Mouse (Mus musculus) spleen, adult 12 weeks (tissue): Measurements from ENCODE around the gene Parp3.

Source experiments
- DNase-seq: peaks from one replicate; pipeline ENCODE4 v3.0.0; 2022; ENCODE audit warnings: low spot score

Parp3 gene

DNA sequence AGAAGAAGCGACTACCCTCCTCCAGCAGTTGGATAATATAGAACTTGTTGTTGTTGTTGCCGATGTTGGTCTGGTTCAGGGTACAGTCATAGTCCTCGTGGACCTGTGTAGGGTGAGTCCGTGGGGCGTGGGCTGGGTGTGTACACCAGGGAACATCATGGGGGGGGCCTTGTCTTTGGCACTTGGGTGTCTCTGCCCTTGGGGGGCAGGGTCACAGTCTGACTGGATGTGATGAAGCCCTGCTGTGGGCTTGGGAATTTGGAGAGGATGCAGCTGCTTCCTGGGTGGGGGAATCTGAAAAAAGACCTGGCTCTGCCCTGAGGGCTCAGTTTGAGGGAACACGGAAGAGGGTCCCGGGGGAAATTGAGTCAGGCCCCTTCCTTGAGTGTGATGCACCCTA is 1.7 kb downstream of the Parp3 start:
- no peak for DNase-seq

DNA sequence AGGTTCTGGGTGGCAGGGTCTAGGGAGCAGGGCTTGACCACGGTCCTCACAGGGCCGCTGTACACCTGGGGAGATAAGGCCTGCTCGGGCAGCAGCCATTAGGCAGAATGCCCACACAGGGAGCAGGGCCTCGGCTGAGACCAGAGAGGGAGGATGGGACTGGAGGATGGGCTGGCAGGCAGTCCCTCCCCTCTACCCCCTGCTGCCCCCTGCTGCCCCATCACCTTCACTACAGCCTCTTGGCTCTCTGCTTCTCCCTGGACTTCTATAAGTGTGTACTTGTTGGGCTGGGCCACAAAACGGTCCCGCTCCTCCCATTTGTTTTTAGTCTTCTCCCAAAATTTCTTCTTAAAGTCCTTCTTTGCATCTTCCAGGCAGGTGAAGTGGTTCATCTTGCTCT is 2.3 kb downstream of the Parp3 start:
- no peak for DNase-seq

DNA sequence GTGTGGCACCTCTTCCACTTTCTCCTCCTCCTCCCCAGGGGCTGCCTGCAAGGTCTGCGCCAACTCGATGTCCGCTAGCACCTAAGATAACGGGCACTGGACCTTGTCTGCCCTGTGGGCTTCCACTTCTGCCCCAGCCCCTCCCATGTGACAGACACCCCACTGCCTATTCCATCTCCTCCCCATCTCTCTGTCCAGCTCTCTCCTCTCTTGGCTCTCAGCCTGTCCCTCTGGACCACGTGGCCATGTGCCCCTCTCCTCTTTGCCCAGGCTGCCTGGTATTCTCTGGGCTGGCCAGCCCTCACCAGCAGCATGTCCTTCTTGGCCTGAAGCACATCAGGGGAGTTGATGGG is 3.0 kb downstream of the Parp3 start:
- no peak for DNase-seq

DNA sequence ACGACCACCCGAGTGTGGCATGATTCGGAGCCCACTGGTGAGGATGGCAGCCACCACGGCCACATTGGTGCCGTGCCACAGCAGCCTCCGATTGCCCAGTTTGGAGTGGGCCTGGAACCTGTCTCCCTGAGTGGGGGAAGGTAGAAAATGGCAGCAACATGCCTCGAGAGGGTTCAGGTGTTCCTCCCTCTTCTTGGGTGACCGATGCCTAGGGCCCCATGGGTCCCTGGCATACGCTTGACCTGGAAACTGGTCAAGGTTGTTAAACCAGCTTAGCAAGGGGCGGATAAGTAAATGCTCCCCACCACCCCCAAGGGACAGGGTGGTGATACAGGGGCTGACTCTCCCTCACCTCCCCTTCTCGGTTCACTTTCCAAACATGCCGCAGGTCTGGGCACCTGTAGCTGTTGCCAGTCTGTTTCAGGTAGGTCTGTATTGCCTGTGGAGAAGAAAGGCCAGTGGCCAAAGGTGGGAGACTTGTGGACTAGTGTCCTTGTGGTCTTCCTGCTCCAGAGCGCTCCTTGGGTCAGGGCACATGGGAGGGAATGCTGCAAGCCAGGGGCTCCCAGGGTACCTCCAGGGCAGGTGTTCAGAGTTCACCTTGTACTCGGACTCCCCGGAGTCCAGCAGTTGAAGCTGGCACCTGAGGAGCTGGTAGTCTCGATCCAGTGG is 3.5 kb downstream of the Parp3 start:
- no peak for DNase-seq

DNA sequence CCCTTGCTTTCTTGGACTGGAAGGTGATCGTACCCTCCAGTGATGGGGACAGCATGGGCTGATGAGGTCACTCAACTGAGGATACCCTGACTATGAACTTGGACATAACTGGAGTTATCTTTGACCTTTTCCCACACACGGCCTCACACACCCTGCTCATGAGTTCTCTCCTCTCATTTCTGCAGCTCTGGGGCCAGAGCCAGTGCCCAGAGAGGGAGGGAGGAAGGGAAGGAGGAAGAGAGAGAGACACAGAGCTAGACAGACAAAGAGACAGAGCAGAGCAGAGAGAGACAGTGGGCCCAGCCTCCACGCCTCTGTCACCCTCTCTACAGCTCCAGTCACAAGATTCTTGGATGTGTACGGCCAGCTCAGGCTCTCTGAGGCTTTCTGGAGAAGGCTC is 4.4 kb downstream of the Parp3 start:
- no peak for DNase-seq

DNA sequence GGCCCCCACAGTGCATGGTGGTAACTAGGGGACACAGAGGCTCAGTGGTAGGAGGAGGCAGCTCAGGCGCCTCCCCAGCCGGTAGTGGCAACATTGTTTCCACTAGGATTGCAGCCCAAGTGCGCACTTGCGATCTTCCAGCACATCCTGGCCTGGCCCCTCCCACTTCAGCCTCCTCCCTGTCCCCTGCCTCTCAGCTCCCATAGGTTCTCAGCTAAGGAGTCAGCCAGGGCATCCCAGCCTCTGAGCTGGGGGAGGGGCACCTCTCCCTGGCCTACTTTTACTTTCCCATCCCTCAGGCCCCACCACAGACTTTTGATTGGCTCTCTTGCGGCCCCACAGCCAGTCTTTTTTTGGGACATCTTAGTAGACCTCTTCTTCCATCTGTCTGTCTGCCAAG is 4.9 kb downstream of the Parp3 start:
- DNase-seq, result no peak

DNA sequence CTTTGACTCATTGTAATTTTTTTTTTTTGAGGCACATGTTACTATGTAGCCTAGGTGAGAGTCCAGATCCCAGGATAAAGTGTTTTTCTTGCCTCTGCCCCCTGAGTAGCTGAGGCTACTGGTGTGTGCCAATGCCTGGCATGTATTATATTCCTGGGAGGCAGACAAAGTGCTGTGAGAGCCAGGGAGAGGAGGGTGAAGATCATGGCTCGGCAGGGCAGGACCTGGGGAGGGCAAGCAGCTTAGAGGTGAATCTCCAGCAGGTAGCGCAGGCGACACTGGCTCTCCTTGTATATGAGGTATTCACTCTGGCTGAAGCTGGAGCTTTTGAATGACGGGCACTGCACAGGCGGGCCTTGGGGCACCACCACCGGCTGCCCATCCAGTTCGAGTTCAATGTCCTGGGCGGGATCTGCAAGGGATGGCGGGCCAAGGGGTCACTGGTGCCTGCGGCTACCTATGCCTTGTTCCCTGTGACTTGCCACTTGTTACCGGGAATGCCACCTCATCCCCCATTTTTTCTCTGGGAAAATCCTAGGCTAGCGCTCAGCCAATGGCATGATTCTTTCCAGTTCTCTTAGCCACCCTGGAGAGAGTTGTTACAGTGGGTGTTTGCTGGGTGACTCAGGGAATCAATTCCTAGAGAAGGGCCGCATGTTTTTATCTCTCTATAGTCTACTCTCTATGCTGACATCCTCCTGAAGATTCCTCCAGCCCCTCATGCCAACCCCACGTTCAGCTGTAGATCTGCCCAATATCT is 5.6 kb downstream of the Parp3 start:
- DNase-seq, result no peak

DNA sequence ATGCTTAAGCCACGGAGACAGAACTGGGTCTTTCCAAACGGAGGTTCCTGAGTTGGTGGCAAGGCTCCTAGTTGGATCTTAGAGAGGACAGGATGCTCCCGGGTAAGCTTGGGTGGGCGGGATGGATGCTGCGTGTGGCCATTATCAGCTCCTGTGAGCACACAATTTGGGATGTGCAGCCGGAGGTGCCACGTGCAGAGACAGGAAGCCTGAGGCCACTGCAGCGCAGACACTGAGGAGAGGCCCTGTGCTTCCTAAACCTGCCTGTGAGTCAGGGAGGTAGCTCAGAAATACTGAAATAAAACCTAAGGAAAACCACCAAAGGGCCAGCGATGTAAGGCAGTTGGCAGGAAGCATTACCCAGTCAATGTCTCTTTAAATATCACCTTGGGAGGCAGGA is 7.0 kb downstream of the Parp3 start:
- DNase-seq, result no peak

DNA sequence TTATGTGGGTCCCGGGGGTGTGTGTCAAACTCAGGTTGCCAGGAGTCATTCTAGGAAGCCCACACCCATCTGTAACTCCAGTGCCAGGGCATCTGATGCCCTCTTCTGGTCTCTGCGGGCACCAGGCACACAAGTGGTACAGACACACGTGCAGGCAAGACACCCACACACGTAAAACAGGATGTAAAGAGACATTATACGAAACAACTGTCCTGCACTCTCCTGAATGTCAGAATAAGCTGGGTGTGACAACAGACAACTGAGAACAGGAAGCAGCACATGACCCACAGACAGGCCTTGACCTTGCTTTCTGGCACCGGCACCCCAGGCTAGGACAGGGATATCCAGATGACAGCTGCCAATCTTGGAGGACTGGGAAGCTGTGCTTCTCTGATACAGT is 7.4 kb downstream of the Parp3 start:
- no peak for DNase-seq

DNA sequence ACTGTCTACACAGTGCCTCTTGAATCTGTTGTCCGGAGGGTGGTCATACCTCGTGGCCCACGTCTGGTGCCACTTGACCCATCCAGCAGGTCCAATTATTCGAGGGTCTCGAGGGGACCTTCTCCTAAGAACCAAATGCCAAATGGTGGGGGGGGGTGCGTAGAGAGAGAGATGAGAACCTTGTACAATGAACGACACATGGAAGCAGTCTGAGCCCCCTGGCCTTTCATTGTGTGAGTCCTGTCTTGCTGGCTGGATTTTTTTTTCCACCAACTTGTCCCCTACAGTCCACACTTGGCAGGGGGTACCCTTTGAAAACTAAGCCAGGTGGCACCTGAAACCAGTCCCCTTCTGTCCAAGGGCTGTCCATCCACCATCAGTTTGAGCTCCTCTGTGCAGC is 9.0 kb downstream of the Parp3 start:
- no peak for DNase-seq

DNA sequence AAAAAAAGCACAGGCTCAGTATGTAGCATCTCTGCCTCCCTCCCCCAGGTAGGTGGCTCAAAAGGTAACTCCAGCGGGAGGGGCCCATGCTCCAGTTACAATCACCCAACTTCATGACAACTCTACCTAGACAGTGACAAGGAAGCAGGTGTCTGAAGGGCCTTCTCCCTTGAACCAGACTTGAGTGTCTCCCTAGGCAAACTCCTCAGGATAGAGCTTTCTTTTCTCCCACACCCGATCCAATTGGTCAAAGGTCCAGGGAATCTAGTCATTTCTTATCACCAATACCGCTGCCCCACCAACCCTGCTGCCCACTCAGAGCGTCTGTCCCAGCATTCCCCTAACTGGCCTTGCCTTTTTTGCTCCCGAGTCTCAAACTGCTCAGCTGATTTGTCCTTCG is 10.0 kb downstream of the Parp3 start:
- DNase-seq, result no peak

DNA sequence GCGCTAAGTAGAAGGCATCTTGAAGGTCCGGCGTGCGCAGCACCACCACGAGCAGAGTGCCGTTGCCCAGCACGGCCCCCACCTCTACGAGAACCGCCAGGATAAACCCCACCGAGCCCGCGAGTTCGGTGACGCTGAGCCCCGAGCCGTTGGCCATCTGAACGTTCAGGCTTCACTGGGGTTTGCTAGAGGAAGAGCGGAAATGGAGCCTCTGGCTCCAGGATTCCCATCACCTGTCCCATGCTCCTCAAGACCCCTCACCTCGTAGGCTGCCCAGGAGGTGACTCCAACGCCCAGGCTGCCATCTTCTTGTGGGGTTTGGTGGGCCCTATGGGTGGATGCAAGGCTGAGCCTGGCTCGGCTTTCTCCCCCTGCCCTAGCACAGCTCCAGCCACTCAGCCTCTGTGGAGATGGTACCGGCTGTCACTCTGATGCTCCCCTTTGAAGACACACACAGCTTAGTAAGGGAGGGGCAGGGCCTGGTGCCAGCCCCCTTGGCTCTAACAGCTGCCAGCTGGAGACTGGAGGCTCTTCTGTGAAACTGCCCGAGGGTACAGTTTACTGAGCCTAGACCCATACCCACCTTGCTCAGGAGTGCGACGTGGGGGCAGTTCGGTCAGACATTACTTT is 11.1 kb downstream of the Parp3 start, which contains the start of gene Gpr62:
Gene Gpr62, minus strand, starts transcription at position 368 of the 630 bp plus-strand sequence.
- DNase-seq, result no peak

DNA sequence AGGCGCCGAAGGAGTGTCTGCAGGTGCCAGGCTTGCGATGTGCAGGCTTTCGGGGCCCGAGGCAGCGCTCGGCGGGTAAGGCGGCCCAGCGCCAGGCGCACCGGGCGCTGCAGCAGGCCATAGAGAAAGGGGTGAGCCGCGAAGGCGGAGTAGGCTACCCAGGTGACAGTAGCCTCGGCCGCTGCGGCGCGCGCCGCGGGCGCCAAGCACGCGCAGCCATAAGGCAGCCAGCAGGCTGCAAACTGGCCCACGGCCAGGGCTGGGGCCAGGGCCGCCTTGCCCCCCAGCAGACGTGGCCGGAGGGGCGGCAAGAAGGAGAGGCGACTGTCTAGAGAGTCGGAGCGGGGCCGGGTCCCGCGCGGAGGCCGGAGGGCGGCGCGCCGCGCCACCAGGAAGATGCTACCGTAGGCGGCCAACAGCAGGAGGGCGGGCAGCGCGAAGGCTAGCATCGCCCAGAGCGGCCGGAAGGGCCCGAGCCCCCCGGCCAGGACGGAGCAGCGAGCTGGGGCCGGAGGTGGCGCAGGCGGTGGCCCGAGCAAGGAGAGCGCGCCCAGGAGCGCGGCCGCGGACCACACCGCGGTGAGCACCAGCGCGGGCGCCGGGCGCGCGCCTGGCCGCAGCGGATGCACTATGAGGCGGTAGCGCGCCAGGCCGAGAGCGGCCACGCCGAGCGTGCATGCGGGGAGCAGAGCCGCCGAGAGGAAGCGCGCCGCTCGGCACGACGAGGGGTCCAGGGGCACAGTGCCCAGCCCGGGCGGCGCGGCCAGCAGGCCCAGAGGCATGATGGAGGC is 11.8 kb downstream of the Parp3 start:
- DNase-seq, result no peak

DNA sequence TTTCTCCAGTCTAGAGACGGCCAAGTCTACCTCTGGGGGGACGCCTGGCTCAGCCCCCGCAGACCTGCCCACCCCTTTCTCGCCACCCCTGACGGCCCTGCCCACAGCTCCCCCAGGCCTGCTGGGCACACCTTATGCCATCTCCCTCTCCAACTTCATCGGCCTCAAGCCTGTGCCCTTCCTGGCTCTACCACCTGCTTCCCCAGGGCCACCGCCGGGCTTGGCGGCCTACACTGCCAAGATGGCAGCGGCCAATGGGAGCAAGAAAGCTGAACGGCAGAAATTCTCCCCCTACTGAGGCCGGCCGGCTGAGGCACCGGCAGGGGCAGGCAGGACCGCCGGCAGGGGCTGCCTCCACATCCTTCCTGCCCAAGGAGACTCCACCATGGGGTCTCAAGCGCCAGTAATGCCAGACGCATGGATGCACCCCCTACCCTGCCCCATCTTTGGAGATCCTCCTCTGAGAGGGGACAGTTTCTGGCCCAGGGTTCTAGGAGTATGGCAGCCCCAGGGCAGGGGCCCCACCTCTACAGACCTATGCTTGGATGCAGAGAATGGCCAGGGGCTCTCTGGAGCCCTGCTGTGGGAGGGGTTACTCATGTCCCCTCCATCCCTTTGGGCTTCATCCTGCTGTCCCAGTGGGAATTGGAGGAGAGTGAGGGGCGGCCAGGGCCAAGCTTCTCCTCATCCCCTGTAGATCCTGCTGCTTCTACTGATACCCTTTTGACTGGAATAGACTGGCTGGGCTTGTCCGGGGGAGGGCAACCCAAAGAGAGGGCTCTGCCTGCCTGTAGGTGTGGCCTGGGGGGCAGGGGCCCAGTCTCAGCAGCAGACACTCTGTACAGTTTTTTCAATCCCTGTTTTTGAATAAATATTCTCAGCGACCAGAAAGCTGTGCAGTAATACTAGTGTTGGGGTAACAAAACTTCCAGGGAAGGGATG is 13.4 kb downstream of the Parp3 start:
- DNase-seq, result no peak

DNA sequence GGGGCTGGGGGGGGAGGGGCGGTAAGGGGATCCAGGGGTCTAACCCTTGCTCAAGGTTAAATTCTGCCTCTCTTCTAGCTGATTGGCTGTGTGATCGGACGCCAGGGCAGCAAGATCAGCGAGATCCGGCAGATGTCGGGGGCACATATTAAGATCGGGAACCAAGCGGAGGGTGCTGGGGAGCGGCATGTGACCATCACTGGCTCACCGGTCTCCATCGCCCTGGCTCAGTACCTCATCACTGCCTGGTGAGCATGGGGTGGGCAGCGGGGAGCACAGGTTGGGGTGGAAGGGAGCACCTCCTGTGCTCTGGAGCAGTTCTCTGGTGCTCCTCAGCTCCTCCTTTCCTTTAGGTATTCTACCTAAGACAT is 14.3 kb downstream of the Parp3 start:
- no peak for DNase-seq

DNA sequence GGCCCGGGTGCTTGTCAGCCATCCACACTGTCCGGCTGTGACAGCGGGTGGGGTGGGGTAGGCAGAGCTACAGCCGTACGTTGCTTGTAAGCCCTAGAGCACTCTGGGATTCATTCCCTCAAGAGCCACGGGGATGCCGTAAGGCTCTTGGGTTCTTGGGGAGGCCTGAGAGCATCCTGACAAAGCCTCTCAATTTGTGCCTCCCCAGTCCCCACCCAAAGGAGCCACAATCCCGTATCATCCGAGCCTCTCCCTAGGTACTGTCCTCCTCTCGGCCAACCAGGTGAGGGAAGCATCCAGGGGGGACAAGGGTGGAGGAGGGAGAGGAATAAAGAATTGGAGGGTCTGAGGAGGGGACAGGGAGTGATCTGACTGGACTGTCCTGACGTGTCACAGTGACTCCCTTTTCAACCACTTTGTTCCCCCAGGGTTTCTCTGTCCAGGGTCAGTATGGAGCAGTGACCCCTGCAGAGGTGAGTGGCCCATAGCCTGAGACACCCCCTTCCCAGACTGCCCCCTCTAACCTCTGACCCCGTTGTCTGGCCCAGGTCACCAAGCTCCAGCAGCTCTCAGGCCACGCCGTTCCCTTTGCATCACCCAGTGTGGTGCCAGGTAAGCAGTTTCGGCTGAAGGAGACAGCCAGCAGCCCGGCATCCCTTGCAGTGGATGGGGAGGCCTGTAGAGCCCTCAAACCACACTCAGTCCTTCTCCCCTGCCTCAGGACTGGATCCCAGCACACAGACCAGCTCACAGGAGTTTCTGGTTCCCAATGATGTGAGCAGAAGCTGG is 14.9 kb downstream of the Parp3 start:
- DNase-seq, result no peak

DNA sequence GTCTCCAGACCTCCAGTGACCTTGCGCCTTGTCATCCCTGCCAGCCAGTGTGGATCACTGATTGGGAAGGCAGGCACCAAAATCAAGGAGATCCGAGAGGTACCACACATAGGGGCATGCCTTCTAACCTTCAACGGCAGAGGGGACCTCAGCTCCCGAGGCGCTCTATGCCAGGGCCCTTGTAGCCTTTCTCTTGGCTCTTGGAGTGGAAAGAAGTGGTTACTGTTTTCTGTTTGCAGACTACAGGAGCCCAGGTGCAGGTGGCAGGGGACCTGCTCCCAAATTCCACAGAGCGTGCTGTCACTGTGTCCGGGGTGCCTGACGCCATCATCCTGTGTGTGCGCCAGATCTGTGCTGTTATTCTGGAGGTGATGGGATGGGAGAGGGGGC is 15.7 kb downstream of the Parp3 start:
- DNase-seq, result no peak

DNA sequence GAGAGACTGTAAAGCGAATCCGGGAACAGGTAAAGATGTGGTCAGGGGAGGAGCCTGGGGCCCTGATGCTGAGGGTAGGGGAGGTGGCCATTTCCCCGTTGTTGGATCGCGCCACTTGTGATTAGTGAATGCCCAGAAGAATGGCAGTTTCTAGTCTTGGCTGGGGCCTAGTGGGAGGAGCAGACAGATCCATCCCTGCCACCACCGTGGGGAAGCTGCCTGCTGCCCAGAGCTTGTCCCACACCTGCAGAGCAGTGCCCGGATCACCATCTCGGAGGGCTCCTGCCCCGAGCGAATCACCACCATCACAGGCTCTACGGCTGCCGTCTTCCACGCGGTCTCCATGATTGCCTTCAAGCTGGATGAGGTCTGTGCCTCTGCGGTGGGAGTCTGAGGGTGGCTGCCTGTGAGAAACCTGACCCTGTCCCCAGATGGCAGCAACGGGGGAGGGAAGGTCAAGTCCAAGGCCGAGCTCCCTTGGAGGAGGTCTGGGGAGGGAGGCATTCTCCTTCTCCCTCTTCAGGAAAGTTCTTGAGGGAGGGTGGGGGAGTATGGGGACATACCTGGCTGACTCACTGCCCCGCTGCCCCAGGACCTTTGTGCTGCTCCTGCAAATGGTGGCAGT is 16.2 kb downstream of the Parp3 start:
- DNase-seq, result no peak

DNA sequence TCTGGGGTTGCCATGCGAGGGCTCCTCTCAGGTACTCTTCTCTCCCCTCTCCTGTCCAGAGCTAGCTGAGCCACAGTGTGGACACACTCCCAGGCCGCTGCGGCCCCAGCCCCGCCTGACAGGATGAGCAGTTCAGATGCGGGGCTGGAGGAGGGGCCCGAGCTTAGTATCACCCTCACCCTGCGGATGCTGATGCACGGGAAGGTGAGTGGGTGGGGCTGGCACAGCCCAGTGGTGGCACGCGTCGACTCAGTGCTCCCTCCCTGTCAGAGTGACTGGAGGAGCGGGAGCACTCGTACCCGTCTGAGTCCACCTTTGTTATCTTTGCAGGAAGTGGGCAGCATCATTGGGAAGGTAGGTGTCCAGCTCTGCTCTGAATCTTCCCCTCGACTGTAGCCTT is 16.8 kb downstream of the Parp3 start:
- no peak for DNase-seq

DNA sequence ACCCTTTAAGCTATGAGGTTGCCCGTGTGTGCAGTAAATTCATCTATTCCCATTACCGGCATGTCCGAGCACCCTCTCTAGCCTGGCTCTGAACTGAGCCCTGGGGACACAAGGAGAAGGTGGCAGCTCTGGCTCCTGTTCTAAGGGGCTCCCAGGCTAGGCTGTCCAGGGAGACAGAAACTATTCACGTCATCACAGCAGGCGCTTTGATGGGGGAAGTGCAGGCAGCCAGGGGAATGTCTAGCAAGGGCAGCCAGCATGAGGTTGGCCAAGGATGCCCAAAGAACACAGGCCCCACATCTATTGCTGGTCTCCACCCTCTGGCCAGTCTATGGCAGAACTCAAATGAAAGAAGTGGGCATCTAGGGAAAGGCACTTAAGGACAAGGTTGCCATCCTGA is 18.8 kb downstream of the Parp3 start:
- no peak for DNase-seq
